Mouse (Mus musculus): ENCODE results near the gene Il1b. TPM values are rescaled to one million over a fixed set of nuclear protein-coding genes. Genes with fewer than 3 reads are reported as not detected.

Il1b gene
- polyA plus RNA-seq, 1 experiment: 5.8 TPM

- H3K4me1 ChIP-seq (ENCODE audit: control insufficient read depth, insufficient read depth, insufficient read length): no peaks in the 10 kb centered on the region
- WGBS: 94% methylated on average over 13 of the region's 13 CpGs
- no peak overlapping the region for H3K4me3 ChIP-seq (ENCODE audit: extremely low read depth, insufficient read depth, insufficient read length)
- H3K27ac ChIP-seq (ENCODE audit: insufficient read depth, low read length): no peak overlapping the region
- no peaks in the 10 kb centered on the region for H3K36me3 ChIP-seq (ENCODE audit: control insufficient read depth, insufficient read depth, low read length)
- TF ChIP-seq POLR2A (IDR thresholded peaks at IDR 0.05; ENCODE audit: low read depth, low read length) (no peak), CTCF (IDR thresholded peaks at IDR 0.05; ENCODE audit: extremely low read depth, insufficient read depth, insufficient read length, insufficient replicate concordance) (no peak)
- no peak for DNase-seq (ENCODE audit: low read depth in 1 of 2, low spot score in 2 of 2)
- H3K27me3 ChIP-seq (ENCODE audit: control insufficient read depth, insufficient read depth, low read length): no peaks in the 10 kb centered on the region
Measured at GRCm38 (mm10) chr2:129407596-129407995, 36.7 kb upstream of the Il1b start.

- Histone ChIP-seq H3K36me3 (ENCODE audit: control insufficient read depth, insufficient read depth, low read length) (no peaks in the 10 kb centered on the region), H3K4me1 (ENCODE audit: control insufficient read depth, insufficient read depth, insufficient read length) (no peaks in the 10 kb centered on the region), H3K27ac (ENCODE audit: insufficient read depth, low read length) (no peak overlapping the region), H3K27me3 (ENCODE audit: control insufficient read depth, insufficient read depth, low read length) (no peaks in the 10 kb centered on the region), H3K4me3 (ENCODE audit: extremely low read depth, insufficient read depth, insufficient read length) (no peak overlapping the region)
- no peak for TF ChIP-seq CTCF (IDR thresholded peaks at IDR 0.05; ENCODE audit: extremely low read depth, insufficient read depth, insufficient read length, insufficient replicate concordance)
- TF ChIP-seq POLR2A (IDR thresholded peaks at IDR 0.05; ENCODE audit: low read depth, low read length): no peak
- 89% methylated on average over 8 of the region's 8 CpGs for WGBS
- DNase-seq (ENCODE audit: low read depth in 1 of 2, low spot score in 2 of 2): no peak
Measured at GRCm38 (mm10) chr2:129406508-129406907, 35.6 kb upstream of the Il1b start.

- 88% methylated on average over 2 of the region's 2 CpGs for WGBS
- no peak overlapping the region for H3K27ac ChIP-seq (ENCODE audit: insufficient read depth, low read length)
- H3K4me3 ChIP-seq (ENCODE audit: extremely low read depth, insufficient read depth, insufficient read length): no peak overlapping the region
- no peaks in the 10 kb centered on the region for H3K27me3 ChIP-seq (ENCODE audit: control insufficient read depth, insufficient read depth, low read length)
- no peaks in the 10 kb centered on the region for H3K4me1 ChIP-seq (ENCODE audit: control insufficient read depth, insufficient read depth, insufficient read length)
- DNase-seq (ENCODE audit: low read depth in 1 of 2, low spot score in 2 of 2): no peak
- no peak for TF ChIP-seq CTCF (IDR thresholded peaks at IDR 0.05; ENCODE audit: extremely low read depth, insufficient read depth, insufficient read length, insufficient replicate concordance)
- TF ChIP-seq POLR2A (IDR thresholded peaks at IDR 0.05; ENCODE audit: low read depth, low read length): no peak
- no peaks in the 10 kb centered on the region for H3K36me3 ChIP-seq (ENCODE audit: control insufficient read depth, insufficient read depth, low read length)
Measured at GRCm38 (mm10) chr2:129403786-129404185, 32.8 kb upstream of the Il1b start.

- H3K27me3 ChIP-seq (ENCODE audit: control insufficient read depth, insufficient read depth, low read length): no peaks in the 10 kb centered on the region
- H3K4me3 ChIP-seq (ENCODE audit: extremely low read depth, insufficient read depth, insufficient read length): no peak overlapping the region
- H3K36me3 ChIP-seq (ENCODE audit: control insufficient read depth, insufficient read depth, low read length): no peaks in the 10 kb centered on the region
- WGBS: 81% methylated on average over 3 of the region's 3 CpGs
- TF ChIP-seq POLR2A (IDR thresholded peaks at IDR 0.05; ENCODE audit: low read depth, low read length): no peak
- TF ChIP-seq CTCF (IDR thresholded peaks at IDR 0.05; ENCODE audit: extremely low read depth, insufficient read depth, insufficient read length, insufficient replicate concordance): no peak
- H3K27ac ChIP-seq (ENCODE audit: insufficient read depth, low read length): no peak overlapping the region
- no peak for DNase-seq (ENCODE audit: low read depth in 1 of 2, low spot score in 2 of 2)
- no peaks in the 10 kb centered on the region for H3K4me1 ChIP-seq (ENCODE audit: control insufficient read depth, insufficient read depth, insufficient read length)
Measured at GRCm38 (mm10) chr2:129402330-129402729, 31.4 kb upstream of the Il1b start.

- Histone ChIP-seq H3K27ac (ENCODE audit: insufficient read depth, low read length) (no peak overlapping the region), H3K36me3 (ENCODE audit: control insufficient read depth, insufficient read depth, low read length) (no peaks in the 10 kb centered on the region), H3K4me1 (ENCODE audit: control insufficient read depth, insufficient read depth, insufficient read length) (no peaks in the 10 kb centered on the region), H3K27me3 (ENCODE audit: control insufficient read depth, insufficient read depth, low read length) (no peaks in the 10 kb centered on the region), H3K4me3 (ENCODE audit: extremely low read depth, insufficient read depth, insufficient read length) (no peak overlapping the region)
- WGBS: 84% methylated on average over 5 of the region's 5 CpGs
- no peak for TF ChIP-seq POLR2A (IDR thresholded peaks at IDR 0.05; ENCODE audit: low read depth, low read length)
- TF ChIP-seq CTCF (IDR thresholded peaks at IDR 0.05; ENCODE audit: extremely low read depth, insufficient read depth, insufficient read length, insufficient replicate concordance): no peak
- DNase-seq (ENCODE audit: low read depth in 1 of 2, low spot score in 2 of 2): no peak
Measured at GRCm38 (mm10) chr2:129401803-129402202, 30.9 kb upstream of the Il1b start.

GRCm38 (mm10) chr2:129398176-129398575 lies 27.2 kb upstream of the Il1b start:
- no peak overlapping the region for H3K4me3 ChIP-seq (ENCODE audit: extremely low read depth, insufficient read depth, insufficient read length)
- H3K4me1 ChIP-seq (ENCODE audit: control insufficient read depth, insufficient read depth, insufficient read length): no peaks in the 10 kb centered on the region
- H3K36me3 ChIP-seq (ENCODE audit: control insufficient read depth, insufficient read depth, low read length): no peaks in the 10 kb centered on the region
- 69% methylated on average over 3 of the region's 3 CpGs for WGBS
- TF ChIP-seq CTCF (IDR thresholded peaks at IDR 0.05; ENCODE audit: extremely low read depth, insufficient read depth, insufficient read length, insufficient replicate concordance): no peak
- TF ChIP-seq POLR2A (IDR thresholded peaks at IDR 0.05; ENCODE audit: low read depth, low read length): no peak
- DNase-seq (ENCODE audit: low read depth in 1 of 2, low spot score in 2 of 2): no peak
- no peak overlapping the region for H3K27ac ChIP-seq (ENCODE audit: insufficient read depth, low read length)
- no peaks in the 10 kb centered on the region for H3K27me3 ChIP-seq (ENCODE audit: control insufficient read depth, insufficient read depth, low read length)

GRCm38 (mm10) chr2:129393524-129393923 lies 22.6 kb upstream of the Il1b start:
- H3K36me3 ChIP-seq (ENCODE audit: control insufficient read depth, insufficient read depth, low read length): no peaks in the 10 kb centered on the region
- DNase-seq (ENCODE audit: low read depth in 1 of 2, low spot score in 2 of 2): peak in 1 of 2 experiments; percentile 18
- H3K27me3 ChIP-seq (ENCODE audit: control insufficient read depth, insufficient read depth, low read length): no peaks in the 10 kb centered on the region
- H3K4me3 ChIP-seq (ENCODE audit: extremely low read depth, insufficient read depth, insufficient read length): no peak overlapping the region
- TF ChIP-seq CTCF (IDR thresholded peaks at IDR 0.05; ENCODE audit: extremely low read depth, insufficient read depth, insufficient read length, insufficient replicate concordance) (peak; percentile 23; the same call in 1 of the 2 replicates), POLR2A (IDR thresholded peaks at IDR 0.05; ENCODE audit: low read depth, low read length) (no peak)
- no peak overlapping the region for H3K27ac ChIP-seq (ENCODE audit: insufficient read depth, low read length)
- WGBS: 36% methylated on average over 6 of the region's 6 CpGs
- no peaks in the 10 kb centered on the region for H3K4me1 ChIP-seq (ENCODE audit: control insufficient read depth, insufficient read depth, insufficient read length)
